Mouse (Mus musculus): ENCODE results near the gene Lmcd1.
A peak's percentile ranks its signal among the peaks of the same experiment; 100 is the strongest.

Lmcd1 gene

DNA sequence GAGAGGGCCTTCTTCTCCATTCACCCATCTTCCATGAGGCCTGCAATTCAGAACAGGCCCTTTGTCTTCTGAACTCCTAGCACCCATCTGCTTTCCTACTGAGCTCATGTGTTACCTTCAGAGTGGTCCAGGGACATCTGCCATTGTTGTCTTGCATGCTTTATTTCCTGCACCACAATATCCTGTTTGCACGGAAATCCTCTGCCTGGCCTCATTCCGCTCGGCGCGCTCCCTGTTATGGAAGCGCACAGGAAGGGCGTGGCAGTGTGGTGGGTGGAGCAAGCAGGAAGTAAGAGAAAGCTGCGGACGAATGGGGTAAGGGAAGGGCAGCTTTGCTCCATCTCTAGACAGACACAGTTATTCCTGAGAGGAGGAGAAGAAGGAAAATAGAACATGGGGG, 14.1 kb downstream of the Lmcd1 start:
- no peak for DNase-seq (ENCODE audit: low spot score)

GRCm38 (mm10) chr6:112288271-112288670, 14.7 kb downstream of the Lmcd1 start:
- DNase-seq (ENCODE audit: low spot score) = no peak

DNA sequence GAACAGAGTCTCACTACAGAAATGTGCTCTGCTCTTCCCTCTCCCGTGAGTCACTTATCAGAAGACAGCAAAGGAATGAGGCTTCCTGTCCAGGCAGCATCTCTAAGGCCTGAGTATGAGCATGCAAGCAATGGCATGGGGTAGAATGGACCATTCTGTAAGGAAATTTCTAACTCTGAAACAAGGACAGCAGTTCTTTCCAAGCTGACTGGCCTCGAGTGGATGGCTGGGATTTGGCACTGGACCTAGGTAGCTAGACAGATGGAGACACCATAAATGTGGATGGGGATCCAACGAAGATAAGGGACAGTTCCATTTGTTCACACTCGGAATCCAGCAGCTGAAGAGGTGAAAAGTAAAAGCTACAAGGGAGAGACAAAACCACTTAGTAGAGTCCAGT, 17.6 kb downstream of the Lmcd1 start:
- DNase-seq (ENCODE audit: low spot score) = no peak

GRCm38 (mm10) chr6:112293320-112293719, 19.8 kb downstream of the Lmcd1 start:
- DNase-seq (ENCODE audit: low spot score) = no peak

DNA sequence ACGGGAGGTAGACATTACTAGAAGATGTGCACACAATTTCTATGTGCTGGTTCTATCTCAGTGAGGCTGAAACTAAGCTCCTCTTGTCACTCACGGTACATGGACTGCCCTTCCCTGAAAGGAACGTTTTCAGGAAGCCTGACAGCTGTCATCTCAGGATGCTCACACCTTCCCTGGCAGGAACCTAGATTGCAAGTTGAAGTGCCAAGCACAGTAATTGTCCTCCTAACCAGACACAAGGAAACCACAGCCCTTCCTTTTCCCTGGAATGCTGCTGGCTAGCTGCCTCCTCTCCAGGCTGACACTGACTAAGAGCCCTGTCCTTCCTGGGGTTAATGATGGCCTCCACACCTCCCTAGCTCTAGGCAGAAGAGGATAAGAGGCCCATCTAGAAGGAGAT, 21.7 kb downstream of the Lmcd1 start:
- no peak for DNase-seq (ENCODE audit: low spot score)

- no peak for DNase-seq (ENCODE audit: low spot score)
Measured at GRCm38 (mm10) chr6:112300146-112300545, 26.6 kb downstream of the Lmcd1 start.

DNA sequence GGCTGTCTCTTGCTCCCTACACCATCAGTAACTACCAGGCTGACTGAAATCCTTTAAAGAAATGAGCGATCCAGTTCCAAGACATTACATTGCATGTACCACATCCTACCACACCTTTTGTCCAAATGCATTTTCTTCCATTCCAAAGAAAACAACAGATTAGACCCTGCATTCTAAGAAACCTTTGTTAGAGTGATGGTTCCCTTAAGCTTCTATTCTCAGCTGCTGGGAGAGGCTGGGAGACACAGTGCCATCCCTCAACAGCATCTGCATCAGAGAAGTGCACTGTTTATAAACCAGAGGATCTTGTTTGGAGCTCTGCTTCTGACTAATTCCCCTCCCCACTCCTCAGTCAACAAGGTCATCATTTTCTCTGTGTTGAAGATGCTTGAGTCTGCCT, 27.1 kb downstream of the Lmcd1 start:
- DNase-seq (ENCODE audit: low spot score) = no peak

GRCm38 (mm10) chr6:112302248-112302647, 28.7 kb downstream of the Lmcd1 start:
- DNase-seq (ENCODE audit: low spot score) = peak; percentile 37

DNA sequence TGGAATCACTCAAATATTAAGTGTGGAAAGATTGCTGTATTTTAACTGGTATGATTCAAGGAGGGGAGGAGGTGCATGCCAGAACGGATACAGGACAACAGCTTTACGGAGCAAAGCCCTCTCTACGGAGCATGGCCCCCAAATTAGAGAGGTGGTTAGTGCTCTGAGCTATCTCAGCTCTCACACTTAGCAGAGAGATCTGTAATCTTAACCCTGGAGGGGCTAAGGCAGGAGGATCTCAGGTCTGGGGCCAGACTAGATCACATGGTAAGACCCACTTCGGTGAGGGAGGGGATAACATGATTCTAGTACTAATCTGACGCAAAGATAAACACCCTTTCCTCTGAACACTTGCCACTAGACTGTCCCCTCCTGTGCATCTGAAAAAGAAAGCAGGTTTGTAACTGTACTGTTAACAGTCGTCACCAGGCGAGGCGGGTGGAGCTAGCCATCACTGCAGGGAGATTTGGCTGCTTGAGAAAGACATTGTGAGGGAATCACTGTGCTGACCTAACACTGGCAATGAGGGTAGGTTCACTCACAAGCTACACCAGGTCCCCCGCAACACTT, 29.3 kb downstream of the Lmcd1 start:
- no peak for DNase-seq (ENCODE audit: low spot score)

GRCm38 (mm10) chr6:112304751-112305150, 31.2 kb downstream of the Lmcd1 start:
- DNase-seq (ENCODE audit: low spot score) = no peak

GRCm38 (mm10) chr6:112309330-112309938, 35.9 kb downstream of the Lmcd1 start:
- DNase-seq (ENCODE audit: low spot score) = no peak

DNA sequence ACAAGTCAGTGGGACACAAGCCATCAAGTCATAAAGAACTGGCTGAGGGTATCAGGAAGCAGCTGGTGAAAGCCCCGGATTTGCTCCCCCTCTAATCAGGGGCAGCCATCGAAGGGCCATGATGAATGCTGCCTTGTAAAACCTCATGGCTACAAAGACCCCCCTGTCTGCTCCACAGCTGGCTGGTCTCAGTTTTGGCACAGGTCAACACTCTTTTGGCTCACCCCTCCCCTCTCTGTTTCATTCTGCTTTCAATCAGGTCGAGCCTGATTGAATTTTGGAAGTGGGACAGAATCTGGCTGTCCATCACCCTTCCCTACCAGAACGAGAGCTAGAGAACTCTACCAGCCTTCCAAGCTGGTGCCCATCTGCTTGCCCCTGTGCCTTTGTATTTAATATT, 37.8 kb downstream of the Lmcd1 start:
- DNase-seq (ENCODE audit: low spot score) = no peak

DNA sequence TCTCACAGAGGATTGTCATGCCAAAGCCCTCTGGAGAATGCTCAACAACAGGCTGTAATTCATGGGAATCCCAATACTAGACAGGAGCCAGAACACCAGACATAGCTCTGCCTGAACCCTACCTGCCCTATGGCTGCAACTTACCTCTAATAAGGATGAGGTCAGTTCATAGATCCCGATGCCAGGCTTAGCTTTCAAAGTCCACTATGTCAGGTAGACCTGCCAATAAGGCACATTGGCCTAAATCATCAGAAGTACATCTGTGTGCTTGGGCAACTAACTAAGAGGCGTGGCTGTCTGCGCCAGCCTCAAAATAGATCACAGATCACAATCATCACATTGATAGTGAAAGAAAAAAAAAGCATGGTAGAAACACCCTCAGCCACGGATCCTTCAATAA, 45.9 kb downstream of the Lmcd1 start:
- DNase-seq (ENCODE audit: low spot score) = no peak

- no peak for DNase-seq (ENCODE audit: low spot score)
Measured at GRCm38 (mm10) chr6:112320679-112321078, 47.1 kb downstream of the Lmcd1 start.

GRCm38 (mm10) chr6:112322916-112323315, 49.4 kb downstream of the Lmcd1 start:
- no peak for DNase-seq (ENCODE audit: low spot score)

DNA sequence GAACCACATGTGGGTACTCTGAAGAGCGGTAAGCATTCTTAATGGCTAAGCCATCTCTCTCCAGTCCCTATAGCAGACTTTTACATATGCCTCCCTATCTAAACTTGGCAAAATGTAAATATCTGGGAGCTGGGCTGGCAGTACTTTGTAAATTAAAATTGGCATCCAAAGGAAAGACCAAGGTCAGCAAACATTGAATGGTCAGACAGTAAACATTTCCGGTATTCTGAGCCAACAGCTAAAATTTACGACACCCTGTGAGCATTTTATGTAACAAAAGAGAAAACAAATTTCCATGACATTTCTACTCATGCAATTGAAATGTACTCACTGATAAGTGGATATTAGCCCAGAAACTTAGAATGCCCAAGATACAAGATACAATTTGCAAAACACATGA, 51.7 kb downstream of the Lmcd1 start:
- DNase-seq (ENCODE audit: low spot score) = no peak

GRCm38 (mm10) chr6:112327793-112328192, 54.2 kb downstream of the Lmcd1 start:
- DNase-seq (ENCODE audit: low spot score) = no peak

DNA sequence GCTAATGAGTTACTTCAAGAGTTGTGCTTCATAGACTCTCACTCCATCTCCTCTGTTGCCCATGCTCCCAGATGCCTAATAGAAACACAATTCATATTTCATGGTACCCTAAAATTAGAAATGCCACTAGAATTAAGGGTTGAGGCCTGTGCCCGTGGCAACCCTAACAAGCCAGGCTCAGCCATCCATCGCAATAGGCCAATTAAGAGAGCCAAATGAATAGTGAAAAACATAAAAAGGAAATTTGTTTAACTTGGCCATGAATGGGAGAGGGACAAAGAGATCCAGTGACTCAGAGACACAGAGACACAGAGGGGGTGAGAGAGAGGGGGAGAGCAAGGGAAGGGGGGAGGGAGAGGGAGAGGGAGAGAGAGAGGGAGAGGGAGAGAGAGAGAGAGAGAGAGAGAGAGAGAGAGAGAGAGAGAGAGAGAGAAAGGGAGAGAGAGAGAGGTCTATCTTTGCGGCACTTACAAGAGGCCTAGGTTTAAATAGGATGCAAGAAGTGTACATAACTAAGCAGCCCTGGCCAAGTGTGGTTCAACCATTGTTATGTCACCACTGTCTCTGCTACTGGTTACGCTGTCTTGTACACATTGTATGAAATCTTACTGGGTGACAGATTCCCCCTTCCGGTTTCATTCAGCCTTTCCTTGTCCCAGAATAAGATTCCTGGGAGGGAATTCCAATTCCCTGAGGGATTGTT, 57.1 kb downstream of the Lmcd1 start:
- DNase-seq (ENCODE audit: low spot score) = no peak

DNA sequence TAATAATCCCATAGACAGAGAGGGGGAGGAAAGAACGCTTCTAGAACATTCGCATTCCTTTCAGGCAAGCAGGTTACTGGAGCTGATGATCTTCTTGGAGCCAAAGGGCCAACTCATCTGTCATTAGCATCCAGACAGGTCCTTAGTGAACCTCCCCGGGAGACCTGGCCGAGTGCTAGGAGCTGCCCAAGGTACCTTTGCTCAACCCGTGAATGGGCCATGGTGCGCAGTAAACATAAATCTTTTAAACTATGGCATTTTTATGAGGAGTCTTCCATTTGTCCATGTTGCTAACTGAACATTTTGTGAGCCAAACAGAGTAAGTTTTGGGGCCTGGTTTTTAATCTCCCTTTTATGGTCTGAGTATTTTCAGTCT, 57.7 kb downstream of the Lmcd1 start:
- DNase-seq (ENCODE audit: low spot score) = no peak

DNA sequence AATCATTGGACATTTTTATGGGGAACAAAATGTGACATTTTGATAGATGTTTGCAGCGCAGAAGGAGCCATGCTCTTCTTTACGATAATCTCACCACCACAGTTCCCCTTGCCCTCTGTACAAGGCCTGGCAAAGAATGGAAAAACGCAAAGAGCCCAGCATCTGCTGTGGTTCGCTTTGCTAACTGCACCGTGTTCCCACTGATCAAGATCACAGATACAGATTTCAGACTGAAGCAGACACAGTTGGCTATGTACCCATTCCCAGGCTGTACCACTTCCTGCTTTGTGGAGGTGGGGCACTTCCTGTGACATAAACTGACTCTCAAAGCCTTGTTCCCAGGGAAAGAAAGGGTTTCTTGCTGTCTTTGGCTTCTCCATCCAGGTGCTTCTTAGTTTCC, 60.4 kb downstream of the Lmcd1 start:
- no peak for DNase-seq (ENCODE audit: low spot score)

DNA sequence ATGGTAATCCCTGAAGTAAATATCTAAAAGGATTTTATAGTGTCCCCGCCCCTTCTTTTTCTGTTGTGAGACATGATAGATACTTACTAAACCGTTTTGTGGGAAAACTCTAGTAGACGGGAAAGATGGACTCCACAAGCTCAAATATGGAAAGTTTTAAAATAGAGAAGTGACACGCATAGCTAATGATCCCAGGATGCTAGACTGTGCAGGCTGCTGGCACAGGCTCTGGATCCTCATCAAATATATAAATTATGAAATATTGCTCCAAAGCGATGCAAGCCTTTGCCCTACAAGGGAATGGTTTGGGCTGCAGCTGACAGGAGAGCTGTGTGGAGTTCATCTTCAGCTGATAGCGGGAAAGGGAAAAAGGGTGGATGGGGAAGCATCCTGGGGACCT, 64.1 kb downstream of the Lmcd1 start:
- no peak for DNase-seq (ENCODE audit: low spot score)

DNA sequence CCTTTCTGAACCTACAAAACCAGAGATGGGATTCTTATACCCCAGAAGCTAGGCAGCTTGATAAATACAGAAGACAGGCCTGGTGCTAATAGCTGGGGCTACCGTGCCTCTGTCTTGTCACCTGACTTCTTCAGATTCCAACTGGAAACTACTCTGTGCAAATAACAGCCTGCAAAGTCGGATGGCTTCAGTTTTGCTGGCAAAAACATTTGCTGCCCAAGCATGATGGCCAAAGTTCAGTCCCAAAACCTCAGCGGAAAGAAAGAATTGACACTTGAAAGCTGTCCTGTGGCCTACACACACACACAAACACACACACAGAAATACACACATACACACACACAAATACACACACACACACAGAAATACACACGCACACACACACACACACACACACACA, 65.5 kb downstream of the Lmcd1 start:
- DNase-seq (ENCODE audit: low spot score) = no peak

- DNase-seq (ENCODE audit: low spot score) = no peak
Measured at GRCm38 (mm10) chr6:112350452-112350851, 76.9 kb downstream of the Lmcd1 start.

DNA sequence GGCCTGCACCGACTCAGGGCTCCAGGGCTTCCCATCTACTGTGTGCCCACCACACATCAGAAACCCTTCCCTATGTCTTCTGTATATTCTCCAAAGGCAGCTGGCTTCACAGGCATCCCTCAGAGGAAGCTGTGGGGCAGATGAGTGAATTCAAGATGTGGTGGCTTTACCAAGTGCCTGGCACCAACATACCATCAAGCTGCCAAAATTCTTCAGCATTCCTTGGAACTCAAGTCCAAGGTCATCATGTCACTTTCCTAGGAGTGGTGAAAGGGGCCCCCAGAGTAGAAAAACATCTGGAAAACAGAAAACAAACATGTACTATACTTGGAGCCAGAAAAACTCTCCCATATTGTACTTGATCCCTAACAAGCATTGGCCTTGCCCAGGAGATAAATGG, 85.8 kb downstream of the Lmcd1 start:
- DNase-seq (ENCODE audit: low spot score) = no peak

Measured in T-cell, adult 2 months (primary cell).